Mouse (Mus musculus): ENCODE measurements around the gene Begain. TPM values are rescaled to one million over a fixed set of nuclear protein-coding genes. Genes with fewer than 3 reads are reported as not detected.

Begain gene
- polyA plus RNA-seq, 2 experiments: 0.88 to 1.4 TPM

- DNase-seq (ENCODE audit: low read depth in 3 of 3, low spot score in 3 of 3) (no peak), ATAC-seq (ENCODE audit: insufficient read depth) (no peak)
- no peak overlapping the region for H3K9ac ChIP-seq (replicated peaks)
- no peaks in the 10 kb centered on the region for H3K4me1 ChIP-seq (replicated peaks; ENCODE audit: control insufficient read depth in 2 of 2, insufficient read depth in 2 of 2, low read length in 1 of 2)
- no peaks in the 10 kb centered on the region for H3K36me3 ChIP-seq (replicated peaks; ENCODE audit: control insufficient read depth, insufficient read depth, low read depth)
- H3K9me3 ChIP-seq (ENCODE audit: control insufficient read depth, low read length): no peaks in the 10 kb centered on the region
- no peaks in the 10 kb centered on the region for H3K27me3 ChIP-seq (ENCODE audit: control insufficient read depth, insufficient read depth, low read length)
- no peak overlapping the region for H3K27ac ChIP-seq
- no peak overlapping the region for H3K4me3 ChIP-seq (ENCODE audit: insufficient read depth in 1 of 2, low read depth in 2 of 2, low read length in 2 of 2)
- H3K4me2 ChIP-seq (ENCODE audit: low read depth): no peak overlapping the region
- 15% methylated on average over 5 of the region's 5 CpGs for WGBS (ENCODE audit: insufficient replicate concordance)
- TF ChIP-seq CTCF (IDR thresholded peaks at IDR 0.05; ENCODE audit: low read depth) (peak; percentile 48), EP300 (IDR thresholded peaks at IDR 0.05; ENCODE audit: low read depth) (no peak)
These were observed 23.5 kb downstream of the Begain start for GRCm38 (mm10) chr12:109044497-109044896.

- Histone ChIP-seq H3K9ac (replicated peaks) (no peak overlapping the region), H3K4me1 (replicated peaks; ENCODE audit: control insufficient read depth in 2 of 2, insufficient read depth in 2 of 2, low read length in 1 of 2) (no peaks in the 10 kb centered on the region), H3K9me3 (ENCODE audit: control insufficient read depth, low read length) (no peaks in the 10 kb centered on the region), H3K4me2 (ENCODE audit: low read depth) (no peak overlapping the region), H3K4me3 (ENCODE audit: insufficient read depth in 1 of 2, low read depth in 2 of 2, low read length in 2 of 2) (no peak overlapping the region), H3K27me3 (ENCODE audit: control insufficient read depth, insufficient read depth, low read length) (no peaks in the 10 kb centered on the region), H3K36me3 (replicated peaks; ENCODE audit: control insufficient read depth, insufficient read depth, low read depth) (no peaks in the 10 kb centered on the region), H3K27ac (no peak overlapping the region)
- ATAC-seq (ENCODE audit: insufficient read depth) (no peak), DNase-seq (ENCODE audit: low read depth in 3 of 3, low spot score in 3 of 3) (no peak)
- WGBS (ENCODE audit: insufficient replicate concordance): 67% methylated on average over 7 of the region's 7 CpGs
- TF ChIP-seq EP300 (IDR thresholded peaks at IDR 0.05; ENCODE audit: low read depth): no peak
- TF ChIP-seq CTCF (IDR thresholded peaks at IDR 0.05; ENCODE audit: low read depth): no peak
These were observed 28.7 kb downstream of the Begain start for GRCm38 (mm10) chr12:109039311-109039710.

GRCm38 (mm10) chr12:109038179-109038819, 29.7 kb downstream of the Begain start:
- Histone ChIP-seq H3K9ac (replicated peaks) (no peak overlapping the region), H3K4me2 (ENCODE audit: low read depth) (no peak overlapping the region), H3K9me3 (ENCODE audit: control insufficient read depth, low read length) (no peaks in the 10 kb centered on the region), H3K4me1 (replicated peaks; ENCODE audit: control insufficient read depth in 2 of 2, insufficient read depth in 2 of 2, low read length in 1 of 2) (no peaks in the 10 kb centered on the region), H3K27me3 (ENCODE audit: control insufficient read depth, insufficient read depth, low read length) (peaks cover 8% of the 10 kb centered on the region), H3K36me3 (replicated peaks; ENCODE audit: control insufficient read depth, insufficient read depth, low read depth) (no peaks in the 10 kb centered on the region), H3K4me3 (ENCODE audit: insufficient read depth in 1 of 2, low read depth in 2 of 2, low read length in 2 of 2) (no peak overlapping the region), H3K27ac (no peak overlapping the region)
- ATAC-seq (ENCODE audit: insufficient read depth): no peak
- 51% methylated on average over 14 of the region's 14 CpGs for WGBS (ENCODE audit: insufficient replicate concordance)
- no peak for TF ChIP-seq EP300 (IDR thresholded peaks at IDR 0.05; ENCODE audit: low read depth)
- no peak for TF ChIP-seq CTCF (IDR thresholded peaks at IDR 0.05; ENCODE audit: low read depth)
- DNase-seq (ENCODE audit: low read depth in 3 of 3, low spot score in 3 of 3): no peak

GRCm38 (mm10) chr12:109037026-109037425, 31.0 kb downstream of the Begain start:
- H3K4me2 ChIP-seq (ENCODE audit: low read depth): no peak overlapping the region
- H3K9me3 ChIP-seq (ENCODE audit: control insufficient read depth, low read length): no peaks in the 10 kb centered on the region
- H3K27ac ChIP-seq: no peak overlapping the region
- no peak for DNase-seq (ENCODE audit: low read depth in 3 of 3, low spot score in 3 of 3)
- no peak overlapping the region for H3K4me3 ChIP-seq (ENCODE audit: insufficient read depth in 1 of 2, low read depth in 2 of 2, low read length in 2 of 2)
- no peaks in the 10 kb centered on the region for H3K36me3 ChIP-seq (replicated peaks; ENCODE audit: control insufficient read depth, insufficient read depth, low read depth)
- WGBS (ENCODE audit: insufficient replicate concordance): 65% methylated on average over 2 of the region's 2 CpGs
- no peaks in the 10 kb centered on the region for H3K4me1 ChIP-seq (replicated peaks; ENCODE audit: control insufficient read depth in 2 of 2, insufficient read depth in 2 of 2, low read length in 1 of 2)
- no peak overlapping the region for H3K9ac ChIP-seq (replicated peaks)
- ATAC-seq (ENCODE audit: insufficient read depth): no peak
- TF ChIP-seq EP300 (IDR thresholded peaks at IDR 0.05; ENCODE audit: low read depth) (no peak), CTCF (IDR thresholded peaks at IDR 0.05; ENCODE audit: low read depth) (no peak)
- peaks cover 14% of the 10 kb centered on the region for H3K27me3 ChIP-seq (ENCODE audit: control insufficient read depth, insufficient read depth, low read length)

- 60% methylated on average over 9 of the region's 9 CpGs for WGBS (ENCODE audit: insufficient replicate concordance)
These were observed 44.2 kb downstream of the Begain start for GRCm38 (mm10) chr12:109023780-109024179.

More at GRCm38 (mm10) chr12:109023780-109024179, 44.2 kb downstream of the Begain start:
- ATAC-seq (ENCODE audit: insufficient read depth): no peak
- H3K4me1 ChIP-seq (replicated peaks; ENCODE audit: control insufficient read depth in 2 of 2, insufficient read depth in 2 of 2, low read length in 1 of 2): no peaks in the 10 kb centered on the region
- TF ChIP-seq CTCF (IDR thresholded peaks at IDR 0.05; ENCODE audit: low read depth): peak; percentile 36
- TF ChIP-seq EP300 (IDR thresholded peaks at IDR 0.05; ENCODE audit: low read depth): no peak
- H3K4me3 ChIP-seq (ENCODE audit: insufficient read depth in 1 of 2, low read depth in 2 of 2, low read length in 2 of 2): no peak overlapping the region
- H3K9ac ChIP-seq (replicated peaks): no peak overlapping the region
- H3K27ac ChIP-seq: no peak overlapping the region
- no peaks in the 10 kb centered on the region for H3K9me3 ChIP-seq (ENCODE audit: control insufficient read depth, low read length)
- H3K36me3 ChIP-seq (replicated peaks; ENCODE audit: control insufficient read depth, insufficient read depth, low read depth): no peaks in the 10 kb centered on the region
- DNase-seq (ENCODE audit: low read depth in 3 of 3, low spot score in 3 of 3): no peak
- no peaks in the 10 kb centered on the region for H3K27me3 ChIP-seq (ENCODE audit: control insufficient read depth, insufficient read depth, low read length)
- H3K4me2 ChIP-seq (ENCODE audit: low read depth): no peak overlapping the region

All from liver, embryonic 14.5 days (tissue).